Mouse (Mus musculus) lung, postnatal 0 days (tissue): ENCODE results near the gene Tmem120a. TPM values are rescaled to one million over a fixed set of nuclear protein-coding genes. Genes with fewer than 3 reads are reported as not detected.

Source experiments
- ATAC-seq: fragments of 200-750 bp; cut with Nextera tagmentation; 2 replicates; pipeline ENCODE4 v1.8.0; 2017; ENCODE audit warnings: moderate library complexity
- DNase-seq: peaks from one replicate; pipeline ENCODE4 v3.0.0-alpha.2; 2016; ENCODE audit warnings: low spot score
- H3K27ac ChIP-seq: fragments of 300-500 bp; sonication (generic); 2 replicates; pipeline ENCODE4 v1.5.1; 2014; ENCODE audit warnings: antibody characterized with exemption, mild to moderate bottlenecking, low read length, mixed read lengths
- H3K27me3 ChIP-seq: fragments of 300-500 bp; sonication (generic); replicated peaks from 2 replicates; pipeline ENCODE4 v1.6.1; 2014; ENCODE audit warnings: low read length, mixed read lengths; ENCODE audit not compliant: insufficient read depth
- H3K36me3 ChIP-seq: fragments of 300-500 bp; sonication (generic); 2 replicates; pipeline ENCODE4 v1.6.1; 2014; ENCODE audit warnings: low read length, mixed read lengths; ENCODE audit not compliant: insufficient read depth
- H3K4me1 ChIP-seq: fragments of 300-500 bp; sonication (generic); 2 replicates; pipeline ENCODE4 v1.6.1; 2014; ENCODE audit warnings: antibody characterized with exemption, low read depth, low read length, mixed read lengths; ENCODE audit not compliant: insufficient read depth
- H3K4me2 ChIP-seq: fragments of 300-500 bp; sonication (generic); replicated peaks from 2 replicates; pipeline ENCODE4 v1.6.1; 2014; ENCODE audit warnings: low read depth, mild to moderate bottlenecking, low read length, moderate library complexity, mixed read lengths
- H3K4me3 ChIP-seq: fragments of 300-500 bp; sonication (generic); 2 replicates; pipeline ENCODE4 v1.5.1; 2014; ENCODE audit warnings: low read depth, low read length
- H3K9ac ChIP-seq: fragments of 300-500 bp; sonication (generic); replicated peaks from 2 replicates; pipeline ENCODE4 v1.6.1; 2014; ENCODE audit warnings: low read depth, mild to moderate bottlenecking
- H3K9me3 ChIP-seq: fragments of 300-500 bp; sonication (generic); 2 replicates; pipeline ENCODE4 v1.6.1; 2016; ENCODE audit warnings: low read length, mixed read lengths
- CTCF ChIP-seq: IDR thresholded peaks from 2 replicates; pipeline ENCODE4 v1.5.1; 2016; ENCODE audit warnings: antibody characterized with exemption, mild to moderate bottlenecking
- EP300 ChIP-seq: IDR thresholded peaks from 2 replicates; pipeline ENCODE4 v1.6.1; 2016; ENCODE audit warnings: antibody characterized with exemption, mild to moderate bottlenecking, control low read depth
- WGBS: fragments of 180-500 bp; shearing (Covaris S2); extraction: QIAGEN DNeasy Blood & Tissue Kit; methylation state at CpG from one replicate; pipeline ENCODE4 v1.1.7; 2014; 5-methylcytosine and 5-hydroxymethylcytosine counted together
- polyA plus RNA-seq: library from polyadenylated mRNA; unstranded; fragments of >200 nt; fragmentation: Nextera tagmentation; extraction: Ambion mirVana; gene quantifications from 2 replicates; pipeline ENCODE4 v1.2.1, GENCODE M21; 2015

Gene Tmem120a
- polyA plus RNA-seq, 1 experiment from 2014 or later, result 45.2 TPM

DNA sequence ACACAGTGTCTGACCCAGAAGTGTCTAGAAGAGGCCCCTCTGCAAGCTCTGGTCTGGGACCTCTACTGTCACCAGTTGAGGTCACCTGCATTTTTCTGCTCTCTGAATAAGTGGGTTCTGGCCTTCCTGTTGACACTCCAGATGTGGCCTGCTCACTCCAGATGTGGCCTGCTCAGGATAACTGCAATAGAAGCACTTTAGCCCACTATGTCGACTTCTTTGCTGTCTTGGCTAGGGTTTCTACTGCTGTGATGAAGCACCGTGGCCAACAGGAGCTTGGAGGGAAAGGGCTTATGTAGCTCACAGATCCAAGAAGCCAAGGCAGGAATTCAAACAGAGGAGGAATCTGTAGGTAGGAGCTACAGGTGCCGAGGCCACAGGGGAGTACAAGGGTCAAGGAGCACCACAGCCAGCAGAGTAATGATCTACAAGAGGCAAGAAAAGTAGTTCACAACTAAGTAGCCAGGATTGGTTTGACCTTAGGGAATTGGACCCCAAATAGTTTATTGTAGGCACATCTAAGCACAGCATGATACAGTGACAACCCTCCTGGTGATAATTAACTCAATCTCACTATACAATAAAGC, 21.0 kb downstream of the Tmem120a start:
- H3K4me3 ChIP-seq, result no peak overlapping the region
- H3K9ac ChIP-seq, result no peak overlapping the region
- no peaks in the 10 kb centered on the region for H3K9me3 ChIP-seq
- no peak for TF ChIP-seq EP300
- TF ChIP-seq CTCF, result no peak
- no peak overlapping the region for H3K4me2 ChIP-seq
- DNase-seq (no peak), ATAC-seq (no peak)
- no peaks in the 10 kb centered on the region; the same call in 1 of the 2 replicates for H3K36me3 ChIP-seq
- H3K27me3 ChIP-seq, result no peaks in the 10 kb centered on the region
- no peak overlapping the region for H3K27ac ChIP-seq
- H3K4me1 ChIP-seq, result peaks cover 4% of the 10 kb centered on the region; the same call in 1 of the 2 replicates
- 53% methylated on average over 3 of the region's 3 CpGs for WGBS

DNA sequence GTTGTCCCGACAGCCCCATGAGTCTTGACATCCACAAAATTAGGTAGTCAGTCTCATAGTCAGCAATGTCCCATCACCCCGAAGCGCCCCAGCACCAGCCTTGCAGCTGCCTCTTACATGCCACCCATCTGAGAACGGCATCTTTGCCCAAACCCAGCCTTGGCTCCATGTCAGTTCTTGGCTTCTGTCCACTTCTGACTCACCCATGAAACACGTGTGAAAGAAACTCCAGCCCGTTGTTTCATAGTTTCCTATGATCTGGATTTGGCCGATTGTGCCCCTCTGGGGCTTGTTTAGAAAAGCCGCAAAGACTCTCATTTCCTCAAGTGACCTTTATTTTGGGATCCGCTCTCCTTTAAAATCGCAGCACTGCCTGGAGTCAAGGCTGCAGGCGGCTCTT, 22.1 kb downstream of the Tmem120a start:
- Histone ChIP-seq H3K4me3 (no peak overlapping the region), H3K9ac (no peak overlapping the region), H3K9me3 (no peaks in the 10 kb centered on the region), H3K4me1 (peaks cover 4% of the 10 kb centered on the region; the same call in 1 of the 2 replicates), H3K27me3 (no peaks in the 10 kb centered on the region), H3K27ac (no peak overlapping the region), H3K36me3 (no peaks in the 10 kb centered on the region; the same call in 1 of the 2 replicates), H3K4me2 (no peak overlapping the region)
- ATAC-seq (peak; percentile 45), DNase-seq (peak; percentile 78)
- 41% methylated on average over 11 of the region's 11 CpGs for WGBS
- TF ChIP-seq CTCF (no peak), EP300 (peak; percentile 77)

DNA sequence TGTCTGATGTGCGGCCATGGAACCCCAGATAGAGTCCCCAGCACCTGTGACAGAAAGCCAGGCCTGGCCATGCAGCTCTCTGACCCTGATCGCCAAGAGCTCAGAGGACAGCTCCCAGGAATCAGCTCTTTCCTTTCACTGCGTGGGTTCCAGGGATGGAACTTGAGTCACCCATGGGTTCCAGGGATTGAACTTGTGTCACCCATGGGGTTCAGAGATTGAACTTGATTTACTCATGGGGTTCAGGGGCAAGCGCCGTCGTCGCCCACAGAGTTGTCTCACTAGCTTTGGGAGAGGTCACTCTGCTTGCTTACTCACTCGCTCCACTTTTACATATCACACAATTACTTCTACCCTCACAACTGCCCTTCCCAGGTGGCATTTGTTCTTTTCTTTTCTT, 23.2 kb downstream of the Tmem120a start:
- no peak overlapping the region for H3K4me3 ChIP-seq
- H3K36me3 ChIP-seq, result peaks cover 3% of the 10 kb centered on the region; the same call in 1 of the 2 replicates
- TF ChIP-seq CTCF, result no peak
- TF ChIP-seq EP300, result no peak
- no peak overlapping the region for H3K4me2 ChIP-seq
- DNase-seq, result no peak
- ATAC-seq, result no peak
- H3K9me3 ChIP-seq, result no peaks in the 10 kb centered on the region
- H3K27ac ChIP-seq, result no peak overlapping the region
- H3K9ac ChIP-seq, result no peak overlapping the region
- WGBS, result 91% methylated on average over 8 of the region's 8 CpGs
- H3K4me1 ChIP-seq, result peaks cover 4% of the 10 kb centered on the region; the same call in 1 of the 2 replicates
- H3K27me3 ChIP-seq, result no peaks in the 10 kb centered on the region

DNA sequence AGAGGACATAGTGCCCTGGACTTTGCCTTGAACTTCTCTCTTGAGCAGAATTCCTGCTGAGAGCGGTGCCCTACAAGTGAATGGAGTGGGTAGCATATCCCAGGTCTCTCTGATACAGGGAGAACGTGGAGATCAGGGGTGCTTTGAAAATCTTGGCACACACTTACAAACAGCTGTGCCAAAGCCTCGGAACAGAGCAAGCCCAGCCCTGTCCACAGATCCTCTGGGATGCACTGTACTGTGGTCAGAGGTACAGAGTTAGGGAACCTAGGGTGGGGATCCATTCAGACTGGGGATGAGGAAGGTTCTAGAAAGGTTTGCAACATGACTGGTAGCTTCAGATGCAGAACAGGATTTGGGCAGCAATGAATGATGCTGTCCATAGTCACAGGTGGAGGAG, 24.1 kb downstream of the Tmem120a start:
- no peaks in the 10 kb centered on the region for H3K9me3 ChIP-seq
- no peak overlapping the region for H3K27ac ChIP-seq
- H3K36me3 ChIP-seq, result peaks cover 3% of the 10 kb centered on the region; the same call in 1 of the 2 replicates
- ATAC-seq (no peak), DNase-seq (no peak)
- H3K27me3 ChIP-seq, result no peaks in the 10 kb centered on the region
- H3K4me3 ChIP-seq, result no peak overlapping the region
- H3K4me1 ChIP-seq, result peaks cover 4% of the 10 kb centered on the region; the same call in 1 of the 2 replicates
- TF ChIP-seq EP300 (no peak), CTCF (no peak)
- no peak overlapping the region for H3K4me2 ChIP-seq
- WGBS, result 53% methylated on average over 3 of the region's 3 CpGs
- H3K9ac ChIP-seq, result no peak overlapping the region

DNA sequence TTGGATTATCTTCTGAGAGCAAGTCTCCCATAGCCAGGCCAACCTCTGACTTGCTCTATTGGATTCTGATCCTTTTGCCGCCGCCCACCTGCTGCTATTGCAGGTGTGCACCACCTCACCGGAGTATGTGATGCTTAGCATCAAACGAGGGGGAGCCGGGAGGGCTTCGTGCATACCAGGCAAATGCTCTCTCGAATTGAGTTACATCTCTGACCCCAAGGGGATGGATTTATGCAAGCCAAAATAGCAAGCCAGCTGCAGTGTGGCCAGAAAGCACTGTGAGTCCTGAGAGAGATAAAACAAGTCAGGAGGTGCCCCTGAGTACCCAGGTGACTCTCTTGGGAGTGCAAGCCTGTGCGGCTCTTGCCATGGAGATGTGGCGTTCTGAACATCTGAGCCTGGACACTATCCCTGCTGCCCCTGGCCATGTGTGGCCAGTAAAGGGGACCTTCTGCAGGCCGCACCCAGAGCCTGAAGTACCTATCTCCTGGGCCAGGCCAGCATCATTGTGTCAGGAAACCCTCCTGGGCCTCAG, 24.6 kb downstream of the Tmem120a start:
- Histone ChIP-seq H3K36me3 (peaks cover 3% of the 10 kb centered on the region; the same call in 1 of the 2 replicates), H3K4me1 (peaks cover 4% of the 10 kb centered on the region; the same call in 1 of the 2 replicates), H3K9ac (no peak overlapping the region), H3K4me3 (no peak overlapping the region), H3K4me2 (no peak overlapping the region), H3K9me3 (no peaks in the 10 kb centered on the region), H3K27me3 (no peaks in the 10 kb centered on the region), H3K27ac (no peak overlapping the region)
- DNase-seq (no peak), ATAC-seq (no peak)
- WGBS, result 89% methylated on average over 10 of the region's 10 CpGs
- TF ChIP-seq CTCF, result no peak
- TF ChIP-seq EP300, result no peak

DNA sequence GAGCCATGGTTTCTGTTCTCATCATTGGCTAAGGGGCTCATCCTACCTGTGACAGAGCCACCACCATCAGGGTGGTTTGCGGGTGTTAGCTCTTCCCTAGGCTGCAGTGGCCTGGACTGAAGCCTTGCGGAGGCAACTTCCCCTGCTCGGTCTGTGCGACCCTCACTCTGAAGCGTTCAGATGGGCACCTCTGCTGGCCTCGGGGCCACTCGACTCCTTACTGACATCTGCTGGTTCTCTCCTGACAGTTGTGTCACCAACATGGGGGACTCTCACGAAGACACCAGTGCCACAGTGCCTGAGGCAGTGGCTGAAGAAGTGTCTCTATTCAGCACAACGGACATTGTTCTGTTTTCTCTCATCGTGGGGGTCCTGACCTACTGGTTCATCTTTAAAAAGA, 28.6 kb downstream of the Tmem120a start:
- ATAC-seq (no peak), DNase-seq (no peak)
- H3K4me2 ChIP-seq, result no peak overlapping the region
- H3K36me3 ChIP-seq, result peaks cover 3% of the 10 kb centered on the region; the same call in 1 of the 2 replicates
- no peak overlapping the region for H3K27ac ChIP-seq
- whole genome bisulfite sequencing, result 60% methylated on average over 10 of the region's 10 CpGs
- H3K4me1 ChIP-seq, result peaks cover 8% of the 10 kb centered on the region
- no peaks in the 10 kb centered on the region for H3K9me3 ChIP-seq
- TF ChIP-seq CTCF, result peak; percentile 53
- no peak for TF ChIP-seq EP300
- no peak overlapping the region for H3K9ac ChIP-seq
- no peak overlapping the region for H3K4me3 ChIP-seq
- no peaks in the 10 kb centered on the region for H3K27me3 ChIP-seq
